Mouse (Mus musculus) midbrain, postnatal 0 days (tissue): ENCODE measurements at regions not wholly inside any gene's neighbourhood (a gene's known extent, or its start where the extent isn't known, plus 50 kb on each side); places are given as distances from the start of the nearest gene placed in this dataset.
A peak's percentile ranks its signal among the peaks of the same experiment; 100 is the strongest.

Source experiments
- ATAC-seq: fragments of 200-750 bp; cut with Nextera tagmentation; 2 replicates; pipeline ENCODE4 v1.8.0; 2017; ENCODE audit warnings: moderate number of reproducible peaks, mild to moderate bottlenecking, moderate TSS enrichment, moderate library complexity; ENCODE audit not compliant: low FRiP score
- DNase-seq: peaks from one replicate; pipeline ENCODE4 v3.0.0-alpha.2; 2015; ENCODE audit warnings: low spot score
- H3K27ac ChIP-seq: fragments of 300-500 bp; sonication (generic); 2 replicates; pipeline ENCODE4 v1.5.1; 2014; ENCODE audit warnings: low read depth, mild to moderate bottlenecking, low read length, mixed read lengths
- H3K27me3 ChIP-seq: fragments of 300-500 bp; sonication (generic); 2 replicates; pipeline ENCODE4 v1.6.1; 2014; ENCODE audit warnings: low read length, control low read depth, mixed read lengths; ENCODE audit not compliant: insufficient read depth
- H3K36me3 ChIP-seq: fragments of 300-500 bp; sonication (generic); 2 replicates; pipeline ENCODE4 v1.6.1; 2014; ENCODE audit warnings: low read length, control low read depth, mixed read lengths; ENCODE audit not compliant: insufficient read depth
- H3K4me1 ChIP-seq: fragments of 300-500 bp; sonication (generic); 2 replicates; pipeline ENCODE4 v1.6.1; 2014; ENCODE audit warnings: mild to moderate bottlenecking, control low read depth, antibody characterized with exemption, low read length, mixed read lengths; ENCODE audit not compliant: insufficient read depth
- H3K4me2 ChIP-seq: fragments of 300-500 bp; sonication (generic); 2 replicates; pipeline ENCODE4 v1.6.1; 2014; ENCODE audit warnings: low read depth, mild to moderate bottlenecking, low read length, mixed read lengths; ENCODE audit not compliant: poor library complexity, severe bottlenecking
- H3K4me3 ChIP-seq: fragments of 300-500 bp; sonication (generic); 2 replicates; pipeline ENCODE4 v1.5.1; 2014; ENCODE audit warnings: low read depth, mild to moderate bottlenecking, low read length, moderate library complexity
- H3K9ac ChIP-seq: fragments of 300-500 bp; sonication (generic); replicated peaks from 2 replicates; pipeline ENCODE4 v1.6.1; 2014; ENCODE audit warnings: mild to moderate bottlenecking, low read length, moderate library complexity, mixed read lengths; ENCODE audit not compliant: poor library complexity, severe bottlenecking
- H3K9me3 ChIP-seq: fragments of 300-500 bp; sonication (generic); 2 replicates; pipeline ENCODE4 v1.6.1; 2016; ENCODE audit warnings: low read length, control low read depth
- CTCF ChIP-seq: IDR thresholded peaks from 2 replicates; pipeline ENCODE4 v1.5.1; 2016; ENCODE audit warnings: antibody characterized with exemption, mild to moderate bottlenecking
- WGBS: fragments of 180-500 bp; shearing (Covaris S2); extraction: QIAGEN DNeasy Blood & Tissue Kit; methylation state at CpG from one replicate; pipeline ENCODE4 v1.1.7; 2014; 5-methylcytosine and 5-hydroxymethylcytosine counted together

GRCm38 (mm10) chr10:9272940-9273339 is 387.1 kb upstream of the Sash1 start:
- H3K4me1 ChIP-seq: peaks cover 6% of the 10 kb centered on the region; the same call in 1 of the 2 replicates
- no peak overlapping the region for H3K9ac ChIP-seq
- no peak for DNase-seq
- H3K36me3 ChIP-seq: no peaks in the 10 kb centered on the region
- no peak overlapping the region for H3K4me2 ChIP-seq
- no peak for TF ChIP-seq CTCF
- WGBS: 86% methylated on average over 3 of the region's 3 CpGs
- no peak overlapping the region for H3K27ac ChIP-seq
- no peaks in the 10 kb centered on the region for H3K9me3 ChIP-seq
- H3K27me3 ChIP-seq: no peaks in the 10 kb centered on the region
- no peak overlapping the region for H3K4me3 ChIP-seq
- ATAC-seq: no peak

GRCm38 (mm10) chr10:9272243-9272642 is 386.4 kb upstream of the Sash1 start:
- peak; percentile 74 for DNase-seq
- H3K4me2 ChIP-seq: no peak overlapping the region
- H3K9me3 ChIP-seq: no peaks in the 10 kb centered on the region
- H3K4me1 ChIP-seq: peaks cover 6% of the 10 kb centered on the region; the same call in 1 of the 2 replicates
- 9% methylated on average over 5 of the region's 5 CpGs for WGBS
- peak overlapping the region; percentile 38; the same call in 1 of the 2 replicates for H3K27ac ChIP-seq
- TF ChIP-seq CTCF: no peak
- no peaks in the 10 kb centered on the region for H3K36me3 ChIP-seq
- no peak overlapping the region for H3K9ac ChIP-seq
- ATAC-seq: peak; percentile 62
- H3K4me3 ChIP-seq: no peak overlapping the region
- H3K27me3 ChIP-seq: no peaks in the 10 kb centered on the region

- H3K4me2 ChIP-seq: no peak overlapping the region
- H3K9me3 ChIP-seq: no peaks in the 10 kb centered on the region
- H3K9ac ChIP-seq: no peak overlapping the region
- ATAC-seq (no peak), DNase-seq (no peak)
- H3K27me3 ChIP-seq: no peaks in the 10 kb centered on the region
- H3K27ac ChIP-seq: no peak overlapping the region
- no peak overlapping the region for H3K4me3 ChIP-seq
- no peaks in the 10 kb centered on the region for H3K4me1 ChIP-seq
- H3K36me3 ChIP-seq: no peaks in the 10 kb centered on the region
- TF ChIP-seq CTCF: no peak
- WGBS: 94% methylated on average over 2 of the region's 2 CpGs
These were observed 379.7 kb upstream of the Sash1 start for GRCm38 (mm10) chr10:9265528-9265927.

- H3K4me2 ChIP-seq: no peak overlapping the region
- no peak overlapping the region for H3K27ac ChIP-seq
- no peak for ATAC-seq
These were observed 378.6 kb upstream of the Sash1 start for GRCm38 (mm10) chr10:9264309-9265000.

GRCm38 (mm10) chr10:9258705-9259104 is 372.8 kb upstream of the Sash1 start:
- H3K36me3 ChIP-seq: no peaks in the 10 kb centered on the region
- no peaks in the 10 kb centered on the region for H3K9me3 ChIP-seq
- no peaks in the 10 kb centered on the region for H3K4me1 ChIP-seq
- 94% methylated on average over 1 of the region's 1 CpGs for WGBS
- H3K27ac ChIP-seq: no peak overlapping the region
- DNase-seq (no peak), ATAC-seq (no peak)
- H3K4me3 ChIP-seq: no peak overlapping the region
- TF ChIP-seq CTCF: no peak
- H3K27me3 ChIP-seq: no peaks in the 10 kb centered on the region
- H3K9ac ChIP-seq: no peak overlapping the region
- no peak overlapping the region for H3K4me2 ChIP-seq

More at GRCm38 (mm10) chr10:9264309-9265000, 378.6 kb upstream of the Sash1 start:
- Histone ChIP-seq H3K4me3 (no peak overlapping the region), H3K9me3 (no peaks in the 10 kb centered on the region), H3K36me3 (no peaks in the 10 kb centered on the region), H3K27me3 (no peaks in the 10 kb centered on the region), H3K4me1 (no peaks in the 10 kb centered on the region), H3K9ac (no peak overlapping the region)
- DNase-seq: no peak
- no peak for TF ChIP-seq CTCF
- WGBS: 52% methylated on average over 12 of the region's 12 CpGs

- H3K4me1 ChIP-seq: peaks cover 4% of the 10 kb centered on the region; the same call in 1 of the 2 replicates
- peak overlapping the region; percentile 57; the same call in 1 of the 2 replicates for H3K27ac ChIP-seq
- no peak for DNase-seq
- no peaks in the 10 kb centered on the region for H3K36me3 ChIP-seq
- 19% methylated on average over 3 of the region's 3 CpGs for WGBS
- H3K4me3 ChIP-seq: no peak overlapping the region
- no peaks in the 10 kb centered on the region for H3K9me3 ChIP-seq
- no peak for ATAC-seq
- TF ChIP-seq CTCF: no peak
- H3K9ac ChIP-seq: no peak overlapping the region
- H3K4me2 ChIP-seq: no peak overlapping the region
- no peaks in the 10 kb centered on the region for H3K27me3 ChIP-seq
These were observed 367.0 kb upstream of the Sash1 start for GRCm38 (mm10) chr10:9252941-9253217.
